Mouse (Mus musculus) spleen, adult 2 months (tissue): ENCODE results near the gene Gbgt1.

Experiments
- CTCF ChIP-seq: fragments of 200-500 bp; IDR thresholded peaks from 2 replicates; pipeline ENCODE4 v1.5.1; 2011; ENCODE audit warnings: mild to moderate bottlenecking, inconsistent platforms; ENCODE audit not compliant: insufficient read depth, insufficient read length, insufficient replicate concordance; ENCODE audit errors: extremely low read depth
- POLR2A ChIP-seq: fragments of 200-500 bp; IDR thresholded peaks from 2 replicates; pipeline ENCODE4 v1.6.1; 2011; ENCODE audit warnings: low read depth, low read length, inconsistent platforms

DNA sequence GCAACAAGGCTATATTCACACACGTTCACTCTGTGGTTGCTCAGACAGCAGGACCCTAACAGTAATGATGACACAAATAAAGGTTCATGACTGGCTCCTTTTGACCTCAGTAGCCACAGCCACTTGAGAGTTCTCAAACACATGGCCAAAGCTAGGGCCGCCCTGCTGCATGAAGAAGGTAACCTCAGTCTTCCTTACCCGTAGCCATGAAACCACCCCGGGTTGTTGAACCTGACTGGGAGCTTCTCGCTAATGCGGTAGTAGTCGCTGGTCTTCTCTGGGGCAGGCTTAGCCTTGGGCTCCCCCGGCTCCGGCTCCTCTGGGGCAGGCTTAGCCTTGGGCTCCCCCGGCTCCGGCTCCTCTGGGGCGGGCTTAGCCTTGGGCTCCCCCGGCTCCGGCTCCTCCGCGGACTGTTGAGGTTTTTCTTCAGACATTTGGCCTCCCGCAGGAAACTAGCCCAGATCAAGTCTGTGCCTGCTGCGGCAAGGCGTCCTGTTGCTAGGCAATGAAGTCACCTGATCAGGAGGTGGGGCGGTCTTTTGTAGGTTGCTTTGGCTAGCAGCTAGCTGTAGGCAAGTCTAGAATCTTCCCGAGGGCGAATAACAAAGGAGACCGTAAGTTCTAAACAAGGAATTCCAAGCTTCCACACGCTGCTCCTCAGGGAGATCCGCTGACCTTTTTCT, 30.7 kb upstream of the Gbgt1 start, which contains the start of gene 1700007K13Rik:
- TF ChIP-seq CTCF: no peak
- no peak for TF ChIP-seq POLR2A
